Mouse (Mus musculus): ENCODE data around the gene Rmnd5a.
"Not testable (repeated sequence)": the region's sequence is repeated elsewhere in the genome, so short reads cannot be mapped to it uniquely, and the experiment has no call there.

Gene Rmnd5a

DNA sequence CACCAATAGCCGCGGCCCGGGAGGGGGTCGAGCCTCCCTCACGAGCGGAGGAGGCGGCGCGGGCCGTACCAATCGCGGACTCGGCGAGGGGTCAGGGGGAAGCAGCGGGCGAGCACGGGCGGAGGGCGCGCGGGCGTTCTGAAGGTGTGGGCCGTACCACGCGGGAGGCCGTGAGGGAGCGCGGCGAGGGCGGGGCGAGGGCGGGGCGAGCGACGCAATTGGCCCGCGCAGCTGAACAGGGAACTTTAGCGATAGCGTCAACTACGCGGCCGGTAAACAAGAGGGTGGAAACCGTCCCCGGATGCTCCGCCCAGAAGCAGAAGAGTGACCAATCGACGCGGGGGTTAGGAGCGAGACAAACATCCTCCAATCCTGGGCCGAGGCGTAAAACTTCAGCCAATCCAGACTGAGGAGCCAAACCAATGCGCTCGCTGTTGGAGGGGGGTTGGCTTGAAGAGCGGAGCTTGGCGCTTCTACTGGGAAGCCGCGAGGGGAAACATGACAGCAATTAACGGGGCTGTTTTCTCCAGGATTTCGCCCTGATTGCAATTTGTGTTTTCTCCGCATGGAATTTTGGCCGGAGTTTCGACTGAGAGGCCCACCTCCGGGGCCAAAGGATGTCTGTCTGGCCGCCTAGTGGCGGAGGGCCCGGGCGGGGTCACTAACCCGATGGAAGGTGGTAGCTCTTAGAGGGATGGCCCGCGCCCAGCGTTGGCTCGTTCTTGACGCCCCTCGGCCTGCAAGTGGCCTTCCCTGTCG lies at the start of gene Rmnd5a:
Gene Rmnd5a (minus strand): TSS at position 146 of the 759 bp plus-strand sequence.
- DNase-seq = peak; percentile 99

DNA sequence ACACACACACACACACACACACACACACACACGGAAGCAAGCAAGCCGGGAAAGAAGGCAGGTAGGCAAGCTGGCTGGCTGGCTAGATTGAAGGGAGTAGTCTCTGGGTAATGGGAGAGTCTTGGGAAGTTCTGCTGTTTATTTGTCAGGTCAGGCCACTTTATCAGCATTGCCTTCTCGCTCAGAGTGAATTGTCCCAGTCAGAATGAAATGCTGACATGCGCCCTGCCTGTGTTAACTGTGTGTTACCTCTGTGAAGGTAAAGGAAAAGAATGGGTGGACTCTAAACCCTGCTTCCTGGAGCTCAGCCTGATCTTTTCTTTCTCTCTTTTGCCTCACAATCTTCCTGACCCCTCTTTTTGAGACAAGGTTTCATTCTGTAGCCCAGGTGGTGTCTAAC lies 47.5 kb upstream of the Rmnd5a start:
- no peak for DNase-seq

DNA sequence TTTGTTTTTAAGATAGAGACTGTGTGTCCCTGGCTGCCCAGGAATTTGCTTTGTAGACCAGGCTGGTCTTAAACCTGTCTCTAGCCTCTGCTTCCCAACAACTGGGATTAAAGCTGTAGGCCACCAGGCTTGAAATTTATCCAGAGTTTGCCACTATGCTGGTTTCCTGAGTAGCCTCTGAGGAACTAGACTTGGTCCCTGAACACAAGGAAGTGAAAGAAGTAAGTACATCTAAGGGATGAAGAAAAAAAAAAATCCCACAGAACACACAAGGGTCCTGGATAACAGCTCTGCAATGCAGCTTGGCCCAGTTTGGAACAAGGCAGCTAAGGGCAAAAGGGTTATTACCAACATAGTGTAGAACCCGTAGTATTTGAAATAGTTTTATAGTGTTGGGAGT lies 46.4 kb upstream of the Rmnd5a start:
- no peak for DNase-seq

DNA sequence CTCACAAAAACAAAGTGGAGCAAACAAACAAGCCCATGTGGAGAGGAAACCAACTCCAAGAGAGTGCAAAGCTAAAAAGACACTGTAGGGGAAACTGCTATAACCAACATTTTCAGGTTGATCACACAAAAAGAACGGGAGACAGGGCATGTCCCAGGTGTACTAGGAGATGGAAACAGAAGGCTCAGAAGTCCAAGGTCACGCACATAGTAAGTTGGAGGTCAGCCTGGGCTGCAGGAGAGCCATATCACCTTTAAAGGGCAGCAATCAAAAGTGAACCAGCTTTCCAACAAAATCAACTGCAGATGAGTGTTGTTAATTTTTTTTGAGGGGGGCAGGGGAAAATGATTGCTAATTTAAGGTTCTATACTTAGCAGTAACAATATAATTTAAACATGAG lies 45.8 kb upstream of the Rmnd5a start:
- DNase-seq = no peak

DNA sequence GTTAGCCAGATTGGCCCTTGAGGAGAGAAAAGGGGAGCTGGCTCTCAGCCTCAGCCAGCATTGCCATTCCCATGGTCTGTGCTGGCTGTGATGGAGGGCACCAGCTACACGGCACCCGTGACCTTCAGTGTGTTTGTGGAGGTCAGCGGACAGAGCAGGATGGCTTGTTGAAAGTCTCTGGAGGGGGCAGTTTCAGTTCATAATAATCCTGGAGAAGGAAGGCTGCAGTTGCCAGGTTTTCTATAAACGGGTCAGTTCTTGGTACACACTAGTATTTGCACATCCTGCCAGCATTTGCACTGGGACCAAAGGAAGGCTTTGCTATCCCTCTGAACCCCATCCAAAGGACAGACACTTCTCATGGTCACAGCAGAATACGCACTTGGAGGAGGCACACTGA lies 44.8 kb upstream of the Rmnd5a start:
- DNase-seq = no peak

DNA sequence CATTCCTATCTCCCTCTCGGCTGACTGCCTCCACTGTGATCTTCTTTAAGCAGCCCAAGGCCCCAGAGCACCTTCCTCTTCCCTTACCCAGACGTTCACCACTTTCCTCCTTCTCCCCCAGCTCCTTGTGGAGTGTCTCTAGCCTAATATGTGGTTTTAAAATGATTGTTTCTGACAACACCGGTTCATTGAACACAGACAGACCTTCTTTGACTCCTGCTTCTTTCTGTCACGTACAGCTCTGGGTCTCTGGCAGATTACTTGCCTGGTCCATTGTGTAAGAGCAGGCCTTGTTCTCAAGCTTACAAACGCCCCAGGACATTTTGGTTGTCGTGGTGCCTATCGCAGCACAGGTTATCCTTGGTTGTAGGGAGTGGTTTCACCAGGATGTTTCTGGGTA lies 40.7 kb upstream of the Rmnd5a start:
- no peak for DNase-seq

DNA sequence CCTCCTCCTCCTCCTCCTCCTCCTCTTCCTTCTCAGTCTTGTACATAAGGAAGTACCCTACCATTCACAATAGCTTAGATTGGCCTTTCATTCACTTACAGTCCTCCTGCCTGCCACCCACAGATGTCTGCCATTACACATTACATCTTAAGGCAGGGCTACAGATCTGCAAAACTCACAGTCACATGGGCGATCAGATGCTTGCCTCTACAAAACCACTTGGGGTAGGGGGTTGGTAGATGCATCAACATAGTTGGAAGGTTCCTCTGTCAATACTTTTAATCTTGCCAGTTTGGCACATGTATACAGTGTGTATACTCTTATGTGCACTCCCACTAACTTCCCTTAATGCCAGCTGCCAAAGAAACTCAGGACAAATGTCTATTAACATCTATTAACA lies 39.7 kb upstream of the Rmnd5a start:
- DNase-seq = no peak

DNA sequence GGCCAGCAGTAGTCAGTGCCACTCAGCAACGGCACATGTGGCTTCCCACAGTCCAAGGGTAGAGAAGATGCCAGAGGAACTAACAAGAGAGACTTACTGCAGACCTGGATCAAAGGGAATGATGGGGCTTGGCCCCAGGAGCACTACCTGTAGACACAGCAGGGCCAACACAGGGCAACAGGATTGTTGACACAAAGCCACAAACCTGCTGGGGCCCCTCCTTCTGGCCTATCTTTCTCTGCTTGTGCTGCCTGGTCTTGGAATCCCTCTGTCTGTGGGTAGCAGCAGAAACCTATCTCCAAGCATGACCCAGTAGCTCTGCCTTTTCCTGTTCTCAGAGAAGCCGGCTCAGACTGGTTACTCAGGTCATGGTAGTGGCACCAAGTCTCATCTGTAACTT lies 39.2 kb upstream of the Rmnd5a start:
- not testable (repeated sequence) for DNase-seq

DNA sequence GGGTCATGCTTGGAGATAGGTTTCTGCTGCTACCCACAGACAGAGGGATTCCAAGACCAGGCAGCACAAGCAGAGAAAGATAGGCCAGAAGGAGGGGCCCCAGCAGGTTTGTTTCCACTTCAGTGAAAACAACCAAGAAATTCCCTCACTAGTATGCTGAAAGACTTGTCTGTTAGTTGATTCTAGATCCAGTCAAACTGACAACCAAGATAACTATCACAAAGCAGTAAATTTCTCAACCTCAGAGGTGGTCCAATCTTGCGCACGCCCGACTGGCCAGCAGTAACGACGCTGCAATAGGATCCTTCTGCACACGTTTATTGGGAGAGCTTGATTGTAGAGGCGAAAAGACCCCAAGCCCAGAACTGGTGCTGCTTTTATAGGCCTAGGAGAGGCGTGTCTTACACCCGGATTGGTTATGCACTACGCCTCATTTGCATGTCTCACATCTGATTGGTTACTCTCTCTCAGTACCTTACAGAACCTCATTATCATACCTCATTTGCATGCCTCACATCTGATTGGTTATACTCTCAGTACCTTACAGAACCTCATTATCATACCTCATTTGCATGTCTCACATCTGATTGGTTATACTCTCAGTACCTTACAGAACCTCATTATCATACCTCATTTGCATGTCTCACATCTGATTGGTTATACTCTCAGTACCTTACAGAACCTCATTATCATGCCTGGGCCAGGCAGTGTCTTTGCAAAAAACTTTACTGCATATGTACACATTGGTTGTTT lies 38.6 kb upstream of the Rmnd5a start:
- DNase-seq = not testable (repeated sequence)

DNA sequence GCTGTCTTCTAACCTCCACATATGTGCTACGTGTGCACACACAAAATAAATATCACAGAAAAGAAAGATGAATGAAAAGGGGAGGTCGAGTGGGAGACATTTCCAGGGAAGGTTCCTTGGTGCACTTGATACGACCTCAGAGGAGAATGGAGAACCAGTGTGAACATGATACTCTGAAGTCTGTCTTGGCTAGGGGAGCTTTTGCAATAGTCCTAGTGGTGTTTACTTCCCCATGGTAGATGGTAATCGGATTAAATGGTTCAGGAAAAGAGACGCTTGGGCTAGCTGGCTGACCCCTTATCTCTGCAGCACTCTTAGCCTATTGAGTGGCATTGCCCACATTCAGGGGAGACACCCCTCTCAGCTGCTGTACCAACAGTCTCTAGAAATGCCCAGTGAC lies 36.3 kb upstream of the Rmnd5a start:
- DNase-seq = no peak

DNA sequence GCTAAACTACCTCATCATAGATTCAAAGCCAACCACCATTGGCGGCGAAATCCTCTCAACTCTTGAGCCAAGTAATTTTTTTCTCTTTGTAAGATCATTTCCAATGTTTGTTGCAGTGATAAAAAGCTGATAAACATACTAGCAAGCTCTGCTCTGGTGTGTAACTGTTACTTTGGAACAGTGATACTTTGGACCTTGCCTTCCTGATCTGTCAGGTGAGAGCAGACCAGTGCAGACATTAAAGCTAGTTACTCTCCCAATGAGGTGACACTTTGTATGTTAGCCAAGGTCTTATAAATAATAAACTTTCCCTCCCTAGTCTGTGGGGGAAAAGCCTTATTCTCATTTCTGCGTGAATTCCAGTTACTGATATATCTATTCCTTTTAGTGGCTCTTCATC lies 35.2 kb upstream of the Rmnd5a start:
- no peak for DNase-seq

DNA sequence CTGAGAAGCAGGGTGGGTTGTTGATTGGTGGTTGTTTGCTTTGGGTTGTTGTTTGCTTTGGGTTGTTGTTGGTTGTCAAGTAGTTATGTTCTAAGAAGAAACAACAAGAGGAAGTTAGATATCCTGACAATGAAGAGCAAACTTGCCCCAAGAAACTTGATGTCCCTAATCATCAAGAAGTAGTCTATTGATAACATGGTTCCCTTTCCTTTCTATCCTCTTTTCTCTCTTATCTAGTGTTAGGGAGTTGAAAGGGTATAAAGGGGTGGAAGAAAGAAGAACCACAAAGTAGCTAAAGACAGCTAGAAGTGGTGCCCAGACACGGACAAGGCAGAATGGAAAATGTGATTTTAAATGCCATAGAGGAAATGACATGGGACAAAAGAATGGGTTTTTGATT lies 32.3 kb upstream of the Rmnd5a start:
- DNase-seq = no peak

DNA sequence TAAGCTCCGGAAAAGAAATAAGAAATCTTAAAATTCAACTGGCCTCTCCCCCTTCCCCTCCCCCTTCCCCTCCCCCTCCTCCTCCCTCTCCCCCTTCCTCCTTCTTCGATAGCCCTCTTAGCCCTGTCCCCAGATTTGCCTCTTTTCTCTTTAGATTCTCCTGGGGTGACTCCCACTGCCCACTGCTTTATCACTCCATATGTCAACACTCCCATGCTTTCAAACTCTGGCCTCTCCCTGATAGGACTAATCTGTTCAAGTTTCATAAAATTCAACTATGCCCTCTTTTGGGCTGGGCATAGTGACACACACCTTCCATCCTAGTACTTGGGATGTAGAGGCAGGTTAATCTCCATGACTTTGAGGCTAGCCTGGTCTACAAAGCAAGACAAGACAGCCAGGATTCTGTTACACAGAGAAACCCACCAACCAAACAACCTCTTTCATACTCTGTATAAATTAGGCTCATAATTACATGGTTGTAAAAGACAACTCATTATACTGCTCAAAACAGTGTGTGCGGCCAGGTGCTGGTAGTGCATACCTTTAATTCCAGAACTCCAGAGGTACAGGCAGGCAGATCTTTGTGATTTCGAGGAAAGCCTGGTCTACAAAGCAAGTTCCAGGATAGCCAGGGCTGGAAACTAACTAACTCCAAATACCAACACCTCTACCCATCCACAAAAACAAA lies 31.5 kb upstream of the Rmnd5a start:
- no peak for DNase-seq

DNA sequence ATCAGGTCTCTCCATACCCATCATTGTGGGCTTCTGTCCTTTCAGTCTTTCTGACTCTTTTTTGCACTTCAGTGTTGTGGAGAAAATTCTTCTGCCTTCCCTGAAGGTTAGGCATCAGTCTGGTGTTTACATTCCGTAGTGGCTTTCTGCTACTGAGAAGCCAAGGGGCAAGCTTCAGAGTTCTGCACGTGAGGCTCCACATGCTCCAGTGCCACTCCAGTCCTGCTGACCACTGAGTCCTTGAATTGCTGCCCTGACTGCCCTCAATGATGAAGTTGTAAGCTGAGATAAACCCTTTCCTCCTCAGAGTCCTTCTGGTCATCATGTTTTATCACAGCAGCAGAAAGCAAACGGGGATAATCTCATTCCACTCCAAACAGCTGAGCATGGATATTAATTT lies 28.9 kb upstream of the Rmnd5a start:
- no peak for DNase-seq

DNA sequence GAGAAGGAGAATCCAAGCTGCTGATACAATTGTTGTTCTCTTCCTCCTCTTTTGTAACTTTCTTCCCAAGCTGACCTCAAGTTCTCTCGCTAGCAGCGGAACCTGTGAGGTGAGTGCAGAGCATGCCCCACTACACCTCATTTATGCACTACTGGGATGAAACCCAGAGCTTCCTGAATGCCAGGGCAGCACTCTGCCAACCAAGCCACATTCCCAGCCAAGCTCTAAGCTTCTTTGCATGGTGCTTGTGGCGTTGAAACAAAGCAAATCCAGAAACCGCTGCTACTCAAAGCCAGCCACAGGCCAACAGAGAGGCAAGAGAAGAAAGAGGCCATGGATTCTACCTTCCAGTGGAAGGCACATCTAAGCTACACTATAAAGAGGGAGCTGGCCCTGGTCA lies 27.3 kb upstream of the Rmnd5a start:
- no peak for DNase-seq

DNA sequence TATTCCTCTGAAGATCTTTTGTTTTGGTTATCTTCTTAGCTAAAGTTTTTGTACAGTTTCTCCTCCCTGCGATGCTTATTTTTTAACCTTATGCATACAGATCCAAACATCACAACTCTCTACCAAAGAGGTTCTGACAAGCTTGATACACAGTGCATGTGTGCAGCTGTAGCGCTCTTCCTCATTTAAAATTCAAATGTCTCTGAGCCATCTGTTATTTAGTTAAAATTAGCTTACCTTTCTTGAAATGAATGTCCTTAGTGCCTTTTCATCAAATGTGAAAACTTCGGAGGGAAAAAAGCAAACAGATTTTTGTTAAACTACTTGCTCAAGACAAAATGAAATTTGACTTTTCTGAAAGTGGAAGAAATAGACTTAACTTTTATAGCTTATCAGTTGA lies 24.7 kb upstream of the Rmnd5a start:
- no peak for DNase-seq

DNA sequence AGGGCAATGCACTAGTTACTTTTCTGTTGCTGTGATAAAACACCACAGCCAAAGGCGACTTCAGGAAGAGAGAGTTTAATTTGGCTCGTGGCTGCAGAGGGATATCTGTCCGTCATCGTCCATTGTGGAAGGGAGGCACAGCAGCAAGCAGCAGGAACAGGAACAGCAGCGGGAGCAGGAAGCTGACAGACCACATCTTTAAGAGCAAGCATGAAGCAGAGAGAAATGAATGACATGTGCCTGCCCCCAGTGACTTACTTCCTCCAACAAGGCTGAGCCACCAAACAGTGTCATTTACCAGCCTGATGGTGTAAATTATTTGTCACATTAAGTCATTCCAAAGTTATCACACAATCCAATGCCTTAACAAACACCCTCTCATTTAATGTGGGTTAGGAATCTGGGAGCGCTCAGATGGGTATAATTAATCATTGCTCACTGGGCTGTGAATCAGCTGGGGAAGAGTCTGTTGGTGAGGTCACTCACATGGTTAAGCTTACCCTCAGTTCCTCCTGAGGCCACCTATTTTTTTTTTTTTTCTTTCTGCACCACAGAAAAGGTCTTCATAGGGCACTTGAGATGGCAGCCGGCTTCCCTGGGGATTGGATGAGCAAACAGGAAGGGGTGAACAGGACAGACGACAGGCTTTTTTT lies 17.6 kb upstream of the Rmnd5a start:
- no peak for DNase-seq

DNA sequence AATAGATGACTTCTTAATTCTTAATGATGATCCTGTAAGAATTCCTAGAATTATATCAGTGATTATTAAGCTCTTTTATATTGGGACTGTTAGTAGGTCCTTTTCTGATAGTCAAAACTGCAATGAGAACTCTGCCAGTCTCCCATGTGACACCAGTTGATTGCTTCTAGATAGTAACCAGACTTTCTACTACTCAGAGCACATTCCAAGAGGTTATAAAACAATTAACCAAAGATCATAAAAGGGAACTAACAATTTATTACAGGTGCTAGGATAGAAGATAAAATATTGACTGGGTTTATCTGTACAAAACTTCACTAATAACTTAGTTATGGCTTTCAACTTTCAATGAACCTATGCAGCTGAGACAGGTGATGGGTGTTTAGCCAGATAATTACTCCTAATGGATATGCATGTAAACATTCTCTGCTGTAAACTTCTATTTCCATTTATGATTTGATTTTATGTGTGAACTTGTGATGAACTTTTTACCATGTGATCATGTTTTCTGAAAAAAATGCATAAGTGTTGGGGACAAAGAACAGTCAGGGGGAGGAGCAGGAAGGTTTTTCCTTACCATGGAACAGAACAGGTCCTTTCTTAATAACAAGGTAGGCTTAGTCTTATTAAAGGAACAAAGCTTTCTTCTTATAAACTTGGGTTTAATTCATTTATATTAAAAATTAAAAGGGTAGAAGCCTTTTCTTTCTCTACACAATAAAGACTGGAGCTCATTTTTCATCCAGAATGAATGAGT lies 13.7 kb upstream of the Rmnd5a start:
- not testable (repeated sequence) for DNase-seq

DNA sequence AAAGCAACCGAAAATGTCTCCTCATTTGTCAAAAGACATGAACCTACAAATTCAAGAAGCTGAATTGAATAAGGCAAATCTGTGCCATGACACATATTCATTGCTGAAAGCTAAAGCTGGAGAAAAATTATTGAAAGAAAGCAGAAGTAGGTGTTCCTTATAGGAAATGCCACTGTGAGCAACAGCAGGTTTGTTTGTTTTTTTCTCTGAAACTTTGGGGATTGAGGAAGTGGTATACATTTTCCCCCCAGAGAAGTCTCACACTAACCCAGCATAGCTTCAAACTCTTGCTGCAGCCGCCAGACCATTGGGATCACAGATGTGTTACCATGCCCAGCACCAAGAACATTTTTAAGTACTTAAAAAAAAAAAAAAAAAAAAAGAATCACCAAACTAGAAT lies 12.4 kb upstream of the Rmnd5a start:
- no peak for DNase-seq

DNA sequence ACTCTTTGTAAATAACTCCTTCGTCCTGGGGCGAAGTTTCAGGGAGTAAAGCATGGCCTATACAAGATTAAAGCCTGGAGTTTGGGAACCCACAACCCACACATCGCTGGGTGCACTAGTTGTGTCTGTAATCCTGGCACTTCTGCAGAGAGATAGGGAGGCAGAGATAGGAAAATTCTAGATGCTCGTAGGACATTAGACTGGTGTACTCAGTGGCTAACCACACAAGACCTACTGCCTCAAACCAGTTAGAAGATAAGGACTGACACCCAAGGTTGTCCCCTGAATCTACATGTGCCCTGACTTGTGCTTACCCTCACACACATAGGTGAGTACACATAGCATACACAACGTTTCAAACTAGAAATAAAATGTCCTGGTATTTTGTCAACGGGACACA lies 5.1 kb upstream of the Rmnd5a start:
- DNase-seq = no peak

DNA sequence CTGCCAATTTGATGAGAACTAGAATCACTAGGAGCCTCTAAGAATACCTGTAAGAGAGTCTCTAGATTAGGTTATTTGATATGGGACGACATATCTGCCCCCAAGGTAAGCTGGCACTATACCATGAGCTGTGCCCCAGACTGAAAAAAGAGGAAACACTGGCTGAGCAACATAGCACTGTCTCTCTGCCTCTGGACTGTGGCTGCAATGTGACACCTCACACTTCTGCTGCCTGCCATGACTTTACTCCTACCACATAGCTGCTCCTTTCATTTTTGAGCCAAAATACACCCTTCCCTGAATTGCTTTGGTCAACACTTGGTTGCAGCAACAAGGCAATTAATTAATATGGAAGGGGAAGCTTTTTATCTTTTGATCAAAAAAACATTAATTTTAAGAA lies 4.3 kb upstream of the Rmnd5a start:
- no peak for DNase-seq

DNA sequence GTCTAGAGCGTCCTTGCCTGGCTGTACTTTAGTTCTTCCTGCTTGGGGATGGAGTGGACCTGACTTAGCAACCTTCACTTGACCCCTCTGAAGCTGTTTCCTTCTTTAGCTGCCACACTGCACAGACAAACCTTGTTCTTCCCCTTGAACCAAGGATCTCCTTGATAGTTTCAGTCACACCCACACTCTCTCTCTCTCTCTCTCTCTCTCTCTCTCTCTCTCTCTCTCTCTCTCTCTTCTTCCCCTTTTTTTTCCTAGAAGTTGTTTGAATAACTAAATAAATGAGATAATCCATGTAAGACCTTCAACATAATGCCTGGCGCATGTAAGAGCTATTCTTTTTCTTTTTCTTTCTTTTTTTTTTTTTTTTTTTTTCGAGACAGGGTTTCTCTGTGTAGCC lies 1.7 kb upstream of the Rmnd5a start:
- no peak for DNase-seq

DNA sequence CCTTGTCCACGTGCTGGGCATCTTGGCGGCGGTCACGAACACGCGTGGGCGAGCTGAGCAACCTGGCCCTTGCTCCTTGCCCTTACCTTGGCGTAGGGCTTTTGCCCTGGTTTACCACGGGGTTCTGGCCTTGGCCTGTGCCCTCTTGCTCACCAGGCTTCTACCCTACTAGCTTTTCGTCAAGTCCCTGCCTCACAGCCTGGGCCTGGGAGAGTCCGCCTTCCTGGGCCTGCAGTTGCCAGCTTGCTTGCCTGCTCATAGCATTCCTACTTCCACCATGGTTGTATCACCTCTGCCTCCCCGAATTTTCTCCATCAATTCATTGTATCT lies 779 bp upstream of the Rmnd5a start:
- DNase-seq = no peak
